Mouse (Mus musculus): Measurements from ENCODE around the gene Foxp1. TPM values are rescaled to one million over a fixed set of nuclear protein-coding genes. Genes with fewer than 3 reads are reported as not detected.

Gene Foxp1
- total RNA-seq, 2 experiments from 2014 or later, result 44.7 to 51.6 TPM

GRCm38 (mm10) chr6:99520676-99521037 lies 1.9 kb downstream of the Foxp1 start:
- no peak for DNase-seq

GRCm38 (mm10) chr6:99519806-99520675 lies 2.5 kb downstream of the Foxp1 start:
- DNase-seq, result peak; percentile 70

- DNase-seq, result no peak
Observed at GRCm38 (mm10) chr6:99519052-99519451, 3.5 kb downstream of the Foxp1 start.

GRCm38 (mm10) chr6:99515667-99516199 lies 6.8 kb downstream of the Foxp1 start:
- no peak for DNase-seq

GRCm38 (mm10) chr6:99511862-99512261 lies 10.7 kb downstream of the Foxp1 start:
- no peak for DNase-seq

GRCm38 (mm10) chr6:99509189-99509592 lies 13.3 kb downstream of the Foxp1 start:
- peak; percentile 27 for DNase-seq

GRCm38 (mm10) chr6:99506816-99507215 lies 15.7 kb downstream of the Foxp1 start:
- no peak for DNase-seq

- DNase-seq, result no peak
Observed at GRCm38 (mm10) chr6:99503741-99504140, 18.8 kb downstream of the Foxp1 start.

- DNase-seq, result no peak
Observed at GRCm38 (mm10) chr6:99502727-99503126, 19.8 kb downstream of the Foxp1 start.

- DNase-seq, result no peak
Observed at GRCm38 (mm10) chr6:99502314-99502713, 20.2 kb downstream of the Foxp1 start.

- no peak for DNase-seq
Observed at GRCm38 (mm10) chr6:99500570-99501270, 21.8 kb downstream of the Foxp1 start.

GRCm38 (mm10) chr6:99498082-99498481 lies 24.4 kb downstream of the Foxp1 start:
- DNase-seq, result no peak

GRCm38 (mm10) chr6:99496114-99496513 lies 26.4 kb downstream of the Foxp1 start:
- DNase-seq, result no peak

GRCm38 (mm10) chr6:99492937-99493336 lies 29.6 kb downstream of the Foxp1 start:
- DNase-seq, result no peak

- DNase-seq, result no peak
Observed at GRCm38 (mm10) chr6:99491979-99492544, 30.5 kb downstream of the Foxp1 start.

GRCm38 (mm10) chr6:99491146-99491545 lies 31.4 kb downstream of the Foxp1 start:
- DNase-seq, result no peak

GRCm38 (mm10) chr6:99489900-99490648 lies 32.4 kb downstream of the Foxp1 start:
- no peak for DNase-seq

GRCm38 (mm10) chr6:99489423-99489822 lies 33.1 kb downstream of the Foxp1 start:
- no peak for DNase-seq

- DNase-seq, result no peak
Observed at GRCm38 (mm10) chr6:99485884-99486640, 36.5 kb downstream of the Foxp1 start.

- DNase-seq, result peak; percentile 62
Observed at GRCm38 (mm10) chr6:99485217-99485883, 37.2 kb downstream of the Foxp1 start.

GRCm38 (mm10) chr6:99484884-99485216 lies 37.7 kb downstream of the Foxp1 start:
- no peak for DNase-seq
